9 mouse cellular contexts compared by ENCODE assay signal in genomic region chr17:86302266-86302665, GRCm38 (mm10).
DNase-seq lines count a peak whose midpoint lies in the region; ATAC-seq and TF ChIP-seq lines count a peak whose summit lies in the region.
"Had no signal": no experiment of that assay in that cellular context is flagged by ENCODE, and none has a peak within 500 bp of the region (broad histone marks: within the 10 kb centered on the region; RNA-seq: fewer than 3 reads in every experiment).

No protein-coding gene starts in this region.

- H3K4me2 ChIP-seq in midbrain, embryonic 16.5 days (ENCODE audit: low read length), result no peak overlapping the region
- H3K4me2 ChIP-seq: hindbrain, embryonic 15.5 days; neural tube, embryonic 12.5 days had no signal

- no peak for DNase-seq in midbrain, embryonic 10.5 days (ENCODE audit: low spot score)
- peak; percentile 91 to 94 for DNase-seq in cerebellum, postnatal 10 days
- DNase-seq in heart, adult 2 months, result peak; percentile 72 to 81
- peak; percentile 56 to 73 for DNase-seq in layer of hippocampus, postnatal 14 days (ENCODE audit: low spot score in 2 of 2)
- peak; percentile 52 for DNase-seq in skeletal muscle tissue, adult 2 months (ENCODE audit: low read depth, low spot score)
- no peak for DNase-seq in thymus, postnatal 25 days

- TF ChIP-seq EP300 in heart, adult 2 months (IDR thresholded peaks at IDR 0.05; ENCODE audit: insufficient read depth, low read depth, low read length), result 0 out of 2 replicates have a peak, but pooled peaks have one; percentile 18

- intact Hi-C loops in heart, adult 2 months (cut with DNase I), result no loop called here

- no peaks in the 10 kb centered on the region for H3K9me3 ChIP-seq in midbrain, embryonic 10.5 days (replicated peaks)
- no peaks in the 10 kb centered on the region for H3K9me3 ChIP-seq in midbrain, embryonic 16.5 days (replicated peaks; ENCODE audit: control insufficient read depth, low read length, poor library complexity, severe bottlenecking)
- H3K9me3 ChIP-seq: hindbrain, embryonic 15.5 days; neural tube, embryonic 12.5 days had no signal

- peaks cover 31% of the 10 kb centered on the region for H3K4me1 ChIP-seq in midbrain, embryonic 10.5 days
- peaks cover 14% of the 10 kb centered on the region for H3K4me1 ChIP-seq in midbrain, embryonic 16.5 days (ENCODE audit: control insufficient read depth, insufficient read depth, low read length)
- peaks cover 30% of the 10 kb centered on the region for H3K4me1 ChIP-seq in heart, adult 2 months (ENCODE audit: control insufficient read depth, insufficient read depth, low read length)

- no peak overlapping the region for H3K4me3 ChIP-seq in midbrain, embryonic 10.5 days
- H3K4me3 ChIP-seq in midbrain, embryonic 16.5 days (ENCODE audit: low read depth, low read length), result no peak overlapping the region
- 0 out of 2 replicates have a peak overlapping the region, but pooled peaks have one; percentile 8 for H3K4me3 ChIP-seq in heart, adult 2 months
- H3K4me3 ChIP-seq: hindbrain, embryonic 15.5 days; neural tube, embryonic 12.5 days had no signal

- WGBS in midbrain, embryonic 10.5 days, result 92% methylated on average over 11 of the region's 11 CpGs
- WGBS in midbrain, embryonic 16.5 days, result 89% methylated on average over 11 of the region's 11 CpGs
- 25% methylated on average over 11 of the region's 11 CpGs for WGBS in heart, adult 2 months

- 0 out of 2 replicates have a peak overlapping the region, but pooled peaks have one; percentile 9 for H3K27ac ChIP-seq in midbrain, embryonic 10.5 days (replicated peaks)
- H3K27ac ChIP-seq in midbrain, embryonic 16.5 days (ENCODE audit: low read length), result no peak overlapping the region
- peak overlapping the region; percentile 80 for H3K27ac ChIP-seq in heart, adult 2 months
- H3K27ac ChIP-seq: hindbrain, embryonic 15.5 days; neural tube, embryonic 12.5 days had no signal

- TF ChIP-seq POLR2A in heart, adult 2 months (IDR thresholded peaks at IDR 0.05; ENCODE audit: insufficient read depth, low read depth, low read length), result no peak

- H3K27me3 ChIP-seq in midbrain, embryonic 10.5 days (ENCODE audit: low read depth, poor library complexity, severe bottlenecking), result no peaks in the 10 kb centered on the region
- H3K27me3 ChIP-seq in midbrain, embryonic 16.5 days (ENCODE audit: control insufficient read depth, insufficient read depth, low read depth, low read length), result no peaks in the 10 kb centered on the region
- no peaks in the 10 kb centered on the region for H3K27me3 ChIP-seq in heart, adult 2 months (ENCODE audit: control insufficient read depth, insufficient read depth, low read length)
- H3K27me3 ChIP-seq: hindbrain, embryonic 15.5 days; neural tube, embryonic 12.5 days had no signal

- no peaks in the 10 kb centered on the region for H3K36me3 ChIP-seq in midbrain, embryonic 10.5 days
- H3K36me3 ChIP-seq in midbrain, embryonic 16.5 days (ENCODE audit: control insufficient read depth, insufficient read depth, low read length), result no peaks in the 10 kb centered on the region
- no peaks in the 10 kb centered on the region for H3K36me3 ChIP-seq in heart, adult 2 months (ENCODE audit: control insufficient read depth, insufficient read depth, low read length)
- H3K36me3 ChIP-seq: hindbrain, embryonic 15.5 days; neural tube, embryonic 12.5 days had no signal

- H3K9ac ChIP-seq in midbrain, embryonic 16.5 days (ENCODE audit: low read depth, low read length), result no peak overlapping the region
- H3K9ac ChIP-seq in heart, adult 2 months (ENCODE audit: low read depth, low read length), result no peak overlapping the region
- H3K9ac ChIP-seq: hindbrain, embryonic 15.5 days; neural tube, embryonic 12.5 days had no signal

- peaks cover 1% of the 10 kb centered on the region for H3K79me2 ChIP-seq in heart, adult 2 months (replicated peaks; ENCODE audit: control insufficient read depth, insufficient read depth, low read length)

- peak; percentile 16; the same call in 1 of the 2 replicates for TF ChIP-seq CTCF in heart, adult 2 months (IDR thresholded peaks at IDR 0.05)

- no peak for ATAC-seq in midbrain, embryonic 16.5 days

Comparison
In these comparisons a context has a peak if more than half of its experiments do, and no peak if none do; other contexts are left out.
1. DNase-seq: peak in cerebellum, postnatal 10 days (2 of 2), heart, adult 2 months (2 of 2), layer of hippocampus, postnatal 14 days (2 of 2) and skeletal muscle tissue, adult 2 months (single experiment); none in midbrain, embryonic 10.5 days (single experiment) and thymus, postnatal 25 days (single experiment).